Mouse (Mus musculus): ENCODE measurements around the gene Slc16a11. TPM values are rescaled to one million over a fixed set of nuclear protein-coding genes. Genes with fewer than 3 reads are reported as not detected.
A peak's percentile ranks its signal among the peaks of the same experiment; 100 is the strongest.

Slc16a11 gene
- total and polyA plus RNA-seq, 3 experiments = 0.51 to 2.3 TPM; not detected in 1

GRCm38 (mm10) chr11:70229260-70230010 lies 16.9 kb downstream of the Slc16a11 start, which contains the start of gene Bcl6b:
Gene Bcl6b (minus strand): TSS chr11:70229798.
- Histone ChIP-seq H3K9ac (ENCODE audit: insufficient read depth, low read depth) (peak within 1 kb of the TSS; percentile 51), H3K4me1 (ENCODE audit: control insufficient read depth in 1 of 2, insufficient read depth in 2 of 2) (peaks cover 0 to 34% of the 10 kb centered on the region in 2 experiments; a peak in 2 of 4 replicates), H3K36me3 (replicated peaks in 1 of 2; ENCODE audit: control insufficient read depth in 1 of 2, insufficient read depth in 1 of 2, low read length in 1 of 2) (peaks cover 0 to 8% of the 10 kb centered on the region in 2 experiments), H3K27me3 (replicated peaks) (peaks cover 2% of the 10 kb centered on the region), H3K79me2 (replicated peaks; ENCODE audit: control insufficient read depth, extremely low read depth, insufficient read depth, poor library complexity, severe bottlenecking) (no peaks in the 10 kb centered on the region), H3K9me3 (replicated peaks; ENCODE audit: low read length) (no peaks in the 10 kb centered on the region), H3K27ac (ENCODE audit: insufficient read depth, low read depth) (peak within 1 kb of the TSS; percentile 52; the same call in 1 of the 2 replicates), H3K4me3 (replicated peaks in 1 of 3; ENCODE audit: low read depth in 2 of 3, low read length in 2 of 3, poor library complexity in 1 of 3) (peak within 1 kb of the TSS; percentile 33 to 53 (median 50)), H3K4me2 (ENCODE audit: insufficient read depth, low read depth, poor library complexity, severe bottlenecking) (peak within 1 kb of the TSS; percentile 86)
- in situ Hi-C loops (cut with MboI; ENCODE audit: low pct_ligation_motif_present, low pct_unique_long_range_greater_than_20kb, low sequenced_read_pairs) = loop anchor here (25.0 kb wide), 2 partner anchors 383 to 533 kb away; partner anchors contain the start of genes 4930544D05Rik, Chrne and Zfp3
- TF ChIP-seq ELF1 (IDR thresholded peaks at IDR 0.05; ENCODE audit: low read depth, low read length) = no peak
- TF ChIP-seq CHD2 (IDR thresholded peaks at IDR 0.05; ENCODE audit: low read length) = 0 out of 2 replicates have a peak, but pooled peaks have one; percentile 15
- no peak for TF ChIP-seq EP300 (IDR thresholded peaks at IDR 0.05; ENCODE audit: low read length)
- TF ChIP-seq MAZ (IDR thresholded peaks at IDR 0.05; ENCODE audit: low read depth, low read length) = no peak
- TF ChIP-seq CHD1 (IDR thresholded peaks at IDR 0.05; ENCODE audit: low read depth, low read length) = no peak
- no peak for TF ChIP-seq BHLHE40 (IDR thresholded peaks at IDR 0.05; ENCODE audit: low read depth, low read length)
- TF ChIP-seq SMC3 (IDR thresholded peaks at IDR 0.05; ENCODE audit: low read depth, low read length) = no peak
- TF ChIP-seq USF1 (IDR thresholded peaks at IDR 0.05; ENCODE audit: low read depth, low read length) = no peak
- TF ChIP-seq NELFE (IDR thresholded peaks at IDR 0.05; ENCODE audit: low read depth, low read length) = 0 out of 2 replicates have a peak, but pooled peaks have one; percentile 6
- no peak for TF ChIP-seq JUN (IDR thresholded peaks at IDR 0.05; ENCODE audit: insufficient read depth, low read depth, low read length)
- no peak for TF ChIP-seq E2F4 (IDR thresholded peaks at IDR 0.05; ENCODE audit: insufficient replicate concordance, low read depth, low read length)
- no peak for TF ChIP-seq ZNF384 (IDR thresholded peaks at IDR 0.05; ENCODE audit: low read depth, low read length)
- TF ChIP-seq ZMIZ1 (IDR thresholded peaks at IDR 0.05; ENCODE audit: low read depth, low read length) = no peak
- TF ChIP-seq RAD21 (IDR thresholded peaks at IDR 0.05; ENCODE audit: low read depth, low read length) = no peak
- no peak for TF ChIP-seq KAT2A (IDR thresholded peaks at IDR 0.05; ENCODE audit: insufficient replicate concordance, low read length)
- TF ChIP-seq SIN3A (IDR thresholded peaks at IDR 0.05; ENCODE audit: low read length) = peak; percentile 9; the same call in 1 of the 2 replicates
- TF ChIP-seq MAX (IDR thresholded peaks at IDR 0.05; ENCODE audit: low read length) = no peak
- TF ChIP-seq JUND (conservative IDR thresholded peaks at IDR 0.05; ENCODE audit: low read depth, low read length) = no peak
- no peak for TF ChIP-seq UBTF (IDR thresholded peaks at IDR 0.05; ENCODE audit: low read depth, low read length)
- no peak for DNase-seq (ENCODE audit: extremely low read depth)
- dilution Hi-C loops (cut with MboI; ENCODE audit: extremely low pct_ligation_motif_present, extremely low pct_unique_long_range_greater_than_20kb, low sequenced_read_pairs) = no loop called here

All from CH12.LX (cell line).